Mouse (Mus musculus) erythroblast, embryonic 14.5 days (primary cell): Measurements from ENCODE around the gene Pappa.

Source experiments
- GATA1 ChIP-seq: IDR thresholded peaks from 2 replicates; pipeline ENCODE4 v1.6.1; 2012; ENCODE audit warnings: low read length, inconsistent platforms, mixed read lengths
- TAL1 ChIP-seq: IDR thresholded peaks from 3 replicates; pipeline ENCODE4 v1.6.1; 2012; ENCODE audit warnings: low read length, inconsistent platforms, mixed read lengths

DNA sequence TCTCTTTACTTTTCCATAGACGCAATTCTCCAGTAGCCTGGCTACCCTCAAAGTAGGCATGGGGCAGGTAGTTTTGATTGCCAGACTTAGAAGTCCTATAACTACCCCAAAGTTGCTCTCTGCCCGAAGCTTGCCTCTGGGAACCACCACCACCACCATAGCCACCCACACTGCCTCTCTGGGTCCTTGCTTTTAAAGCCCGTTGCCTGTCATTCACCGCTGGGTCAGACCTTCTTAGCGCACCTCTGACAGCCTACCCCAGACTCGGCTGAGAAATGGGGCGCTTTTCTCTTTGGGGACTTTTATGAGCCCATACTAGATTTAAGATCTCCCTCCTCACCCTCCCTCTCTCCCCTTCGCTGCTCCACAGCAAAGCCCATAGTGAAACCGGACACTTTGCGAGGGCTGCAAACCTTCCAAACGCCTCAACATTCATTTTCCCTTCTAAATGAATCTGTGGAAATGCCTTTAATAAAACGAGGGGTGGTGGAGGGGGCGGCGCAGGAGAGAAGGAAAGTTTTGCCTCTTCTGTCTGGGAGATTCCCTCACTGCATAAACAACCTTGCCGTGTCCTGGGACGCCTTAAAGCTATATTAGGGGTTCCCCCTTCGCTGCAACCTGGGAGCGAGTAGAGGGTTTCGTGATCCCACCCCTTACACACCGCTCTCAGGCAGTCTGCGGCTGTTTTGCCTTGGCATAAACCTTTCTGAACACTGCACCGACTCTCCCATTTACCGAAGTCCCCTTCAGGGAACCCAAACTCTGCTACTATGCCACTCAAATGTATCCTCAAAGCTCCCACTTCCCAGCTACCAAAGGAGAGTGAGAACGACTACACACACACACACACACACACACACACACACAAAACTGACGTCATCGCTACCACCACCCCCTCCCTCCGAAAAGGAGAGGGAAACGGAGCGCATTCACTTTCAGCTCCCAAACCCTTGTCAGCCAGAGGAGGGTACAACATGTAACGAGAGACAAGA lies 1.7 kb downstream of the Pappa start:
- TF ChIP-seq GATA1 (no peak), TAL1 (no peak)
